Mouse (Mus musculus) layer of hippocampus, adult 8-10 months (tissue): Measurements from ENCODE around the gene Accs. TPM values are rescaled to one million over a fixed set of nuclear protein-coding genes. Genes with fewer than 3 reads are reported as not detected.

Experiments
- DNase-seq, 2 experiments: peaks; one replicate each; pipeline ENCODE4 v3.0.0; 2022; ENCODE audit warnings: low spot score in 2 of 2
- total RNA-seq, 4 experiments: library from RNA; stranded (reverse); gene quantifications; 2 replicates each; pipeline ENCODE4 v1.2.4; 2022

Gene Accs
- total RNA-seq, 4 experiments from 2014 or later: 2.0 to 8.8 (median 4.3) TPM

- no peak for DNase-seq
These were observed 55.4 kb downstream of the Accs start for GRCm38 (mm10) chr2:93794375-93794774.

- no peak for DNase-seq
These were observed 57.9 kb downstream of the Accs start for GRCm38 (mm10) chr2:93791516-93792499.

- DNase-seq: no peak
These were observed 58.9 kb downstream of the Accs start for GRCm38 (mm10) chr2:93790798-93791345.

GRCm38 (mm10) chr2:93788557-93788956 is 61.2 kb downstream of the Accs start:
- DNase-seq: no peak

GRCm38 (mm10) chr2:93786175-93786574 is 63.6 kb downstream of the Accs start:
- DNase-seq: peak; percentile 74 to 88

- DNase-seq: no peak
These were observed 64.3 kb downstream of the Accs start for GRCm38 (mm10) chr2:93785432-93785798.

GRCm38 (mm10) chr2:93784721-93785431 is 64.9 kb downstream of the Accs start:
- DNase-seq: peak in 1 of 2 experiments; percentile 37

GRCm38 (mm10) chr2:93783926-93784539 is 65.7 kb downstream of the Accs start:
- DNase-seq: no peak

Other genes starting within 250 kb of the Accs start
- gene Alx4, start 207.6 kb downstream of the Accs start, total RNA-seq: 1 to 10 TPM in 2 of 4 experiments, under 1 TPM in 2; 0.85 to 1.1 (median 0.97) TPM
- gene Ext2, start 27.4 kb downstream of the Accs start, total RNA-seq: 10 to 100 TPM; 46.2 to 62.6 (median 57.5) TPM
- gene Accsl, start 19.2 kb upstream of the Accs start, total RNA-seq: under 1 TPM in 2 of 4 experiments, not detected in 2; 0.73 to 0.91 TPM
- gene Gm13889, start 107.3 kb upstream of the Accs start, total RNA-seq: 10 to 100 TPM; 35.7 to 55.6 (median 48.7) TPM
- not detected for gene Gm27027, start 146.4 kb upstream of the Accs start, total RNA-seq
- 10 to 100 TPM; 20.7 to 31.5 (median 27.8) TPM for gene Alkbh3, start 160.9 kb upstream of the Accs start, total RNA-seq